Comparison of ENCODE assay signal across 10 mouse cellular contexts in the genomic region with DNA sequence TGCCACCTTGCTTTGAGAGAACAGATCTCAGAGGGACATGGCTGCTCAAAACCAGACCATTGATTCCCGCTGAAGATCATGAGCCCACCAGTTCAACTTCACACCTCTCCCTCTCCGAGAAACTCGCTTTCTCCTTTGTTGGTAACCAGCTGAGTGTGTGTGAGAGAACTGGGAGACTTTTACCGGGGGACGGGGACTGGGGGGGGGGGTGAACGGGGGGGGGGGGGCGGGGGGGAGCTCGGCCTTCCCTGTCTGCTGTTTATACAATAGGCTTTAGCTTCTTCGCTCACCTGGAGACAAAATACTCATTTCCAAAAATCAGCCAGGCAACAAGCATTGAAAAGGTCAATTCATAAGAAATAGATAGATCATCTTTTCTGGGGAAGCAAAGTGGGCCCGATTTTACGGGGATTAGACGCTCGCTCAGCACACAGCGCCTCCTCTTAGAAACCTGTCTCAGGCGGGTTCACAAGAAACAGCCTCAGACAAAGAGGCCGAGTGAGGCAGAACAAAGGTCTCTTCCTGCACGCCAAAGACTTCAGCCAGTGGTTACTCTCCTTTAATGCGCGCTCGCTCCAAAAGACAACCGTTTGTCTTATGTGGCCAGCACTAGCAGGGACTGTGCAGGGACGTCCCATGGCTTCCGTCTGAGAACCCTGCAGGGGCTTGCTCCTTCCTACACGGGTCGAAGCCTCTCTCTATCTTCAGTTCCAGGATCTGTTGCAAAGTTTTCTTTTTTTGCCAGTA.
DNase-seq lines count a peak whose midpoint lies in the region; ATAC-seq lines count a peak whose summit lies in the region.
"Had no signal": no experiment of that assay in that cellular context is flagged by ENCODE, and none has a peak within 500 bp of the region (broad histone marks: within the 10 kb centered on the region; RNA-seq: fewer than 3 reads in every experiment).

No protein-coding gene starts in this region.

- H3K36me3 ChIP-seq in heart, embryonic 15.5 days: no peaks in the 10 kb centered on the region
- no peaks in the 10 kb centered on the region for H3K36me3 ChIP-seq in forebrain, embryonic 15.5 days
- H3K36me3 ChIP-seq in neural tube, embryonic 13.5 days: no peaks in the 10 kb centered on the region

- no peak overlapping the region for H3K27ac ChIP-seq in heart, embryonic 15.5 days
- 0 out of 2 replicates have a peak overlapping the region, but pooled peaks have one; percentile 14 for H3K27ac ChIP-seq in forebrain, embryonic 15.5 days (replicated peaks)
- no peak overlapping the region; the same call in 1 of the 2 replicates for H3K27ac ChIP-seq in neural tube, embryonic 13.5 days (replicated peaks)

- H3K9ac ChIP-seq in heart, embryonic 15.5 days: no peak overlapping the region
- H3K9ac ChIP-seq in forebrain, embryonic 15.5 days (replicated peaks): no peak overlapping the region; the same call in 1 of the 2 replicates
- peak overlapping the region; percentile 49 for H3K9ac ChIP-seq in neural tube, embryonic 13.5 days

- H3K27me3 ChIP-seq in heart, embryonic 15.5 days: no peaks in the 10 kb centered on the region
- H3K27me3 ChIP-seq in forebrain, embryonic 15.5 days: no peaks in the 10 kb centered on the region
- peaks cover 3% of the 10 kb centered on the region; the same call in 1 of the 2 replicates for H3K27me3 ChIP-seq in neural tube, embryonic 13.5 days

- no peaks in the 10 kb centered on the region for H3K9me3 ChIP-seq in heart, embryonic 15.5 days (replicated peaks)
- H3K9me3 ChIP-seq in forebrain, embryonic 15.5 days: no peaks in the 10 kb centered on the region
- H3K9me3 ChIP-seq in neural tube, embryonic 13.5 days: no peaks in the 10 kb centered on the region

- H3K4me2 ChIP-seq in heart, embryonic 15.5 days: peak overlapping the region; percentile 22; the same call in 1 of the 2 replicates
- H3K4me2 ChIP-seq in forebrain, embryonic 15.5 days (replicated peaks): peak overlapping the region; percentile 12
- H3K4me2 ChIP-seq in neural tube, embryonic 13.5 days: peak overlapping the region; percentile 44

- H3K4me1 ChIP-seq in heart, embryonic 15.5 days (replicated peaks): peaks cover 21% of the 10 kb centered on the region
- peaks cover 11% of the 10 kb centered on the region for H3K4me1 ChIP-seq in forebrain, embryonic 15.5 days
- H3K4me1 ChIP-seq in neural tube, embryonic 13.5 days (replicated peaks): peaks cover 14% of the 10 kb centered on the region

- no peak for DNase-seq in heart, adult 8-10 months (ENCODE audit: low spot score)
- peak; percentile 30 for DNase-seq in kidney, postnatal 10 days
- DNase-seq in frontal cortex, adult 2 months (ENCODE audit: extremely low spot score in 1 of 2, low spot score in 1 of 2): no peak
- no peak for DNase-seq in layer of hippocampus, postnatal 36 days
- no peak for DNase-seq in layer of hippocampus, adult 8-10 months (ENCODE audit: low spot score in 2 of 2)
- DNase-seq: heart, postnatal 4 days; thymus, adult 18-20 months had no signal

- no peak overlapping the region for H3K4me3 ChIP-seq in heart, embryonic 15.5 days
- H3K4me3 ChIP-seq in forebrain, embryonic 15.5 days: no peak overlapping the region
- no peak overlapping the region for H3K4me3 ChIP-seq in neural tube, embryonic 13.5 days

- no peak for ATAC-seq in heart, embryonic 15.5 days (replicated peaks; ENCODE audit: insufficient number of reproducible peaks, insufficient read depth, low FRiP score, low read depth)
- no peak for ATAC-seq in forebrain, embryonic 15.5 days (replicated peaks)
- ATAC-seq in neural tube, embryonic 13.5 days (ENCODE audit: low read depth): no peak; the same call in 1 of the 2 replicates

- WGBS in heart, embryonic 15.5 days: 16% methylated on average over 24 of the region's 25 CpGs
- 3% methylated on average over 23 of the region's 25 CpGs for WGBS in forebrain, embryonic 15.5 days
- WGBS in neural tube, embryonic 13.5 days: 3% methylated on average over 24 of the region's 25 CpGs
